Mouse (Mus musculus): Measurements from ENCODE around the gene Ncf4. TPM values are rescaled to one million over a fixed set of nuclear protein-coding genes. Genes with fewer than 3 reads are reported as not detected.
"Not testable (repeated sequence)": the region's sequence is repeated elsewhere in the genome, so short reads cannot be mapped to it uniquely, and the experiment has no call there.

The Ncf4 gene
- polyA plus RNA-seq, 1 experiment from 2014 or later: 1.5 TPM

DNA sequence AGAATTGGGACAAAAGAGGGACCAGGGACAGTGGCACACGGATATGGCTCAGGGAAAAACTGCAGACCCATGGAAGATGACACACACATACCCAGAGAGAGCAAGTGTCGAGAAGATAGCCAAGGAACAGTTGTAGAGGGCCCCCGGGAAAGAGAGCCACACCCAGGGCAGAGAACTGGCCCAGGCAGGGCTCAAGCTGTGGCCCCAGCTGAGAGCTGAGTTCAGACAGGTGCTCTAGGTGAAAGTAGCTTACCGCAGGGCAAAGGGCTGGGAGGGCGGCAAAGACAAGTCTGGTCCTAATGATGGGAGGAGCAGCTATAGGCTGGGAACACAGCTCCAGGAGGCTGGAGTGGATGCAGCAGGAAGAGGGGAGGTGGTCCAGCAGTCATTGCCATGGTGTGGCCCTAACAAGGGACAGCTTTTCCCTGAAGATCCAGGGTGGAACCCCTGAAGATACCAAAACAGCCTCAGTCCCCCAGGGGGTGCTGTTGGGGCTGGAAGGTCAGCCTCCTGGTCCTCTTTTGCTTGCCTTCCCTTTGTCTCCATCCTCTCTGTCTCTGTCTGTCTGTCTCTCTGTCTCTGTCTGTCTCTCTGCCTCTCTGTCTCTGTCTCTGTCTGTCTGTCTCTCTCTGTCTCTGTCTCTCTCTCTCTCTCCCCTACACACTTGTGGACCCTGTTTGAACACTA, 9.6 kb upstream of the Ncf4 start:
- Histone ChIP-seq H3K4me3 (no peak overlapping the region), H3K4me2 (no peak overlapping the region), H3K9ac (no peak overlapping the region), H3K4me1 (replicated peaks) (peaks cover 13% of the 10 kb centered on the region), H3K27me3 (peaks cover 17% of the 10 kb centered on the region), H3K27ac (no peak overlapping the region), H3K9me3 (no peaks in the 10 kb centered on the region), H3K36me3 (no peaks in the 10 kb centered on the region)
- WGBS: 80% methylated on average over 5 of the region's 5 CpGs
- no peak for ATAC-seq (ENCODE audit: low FRiP score)

DNA sequence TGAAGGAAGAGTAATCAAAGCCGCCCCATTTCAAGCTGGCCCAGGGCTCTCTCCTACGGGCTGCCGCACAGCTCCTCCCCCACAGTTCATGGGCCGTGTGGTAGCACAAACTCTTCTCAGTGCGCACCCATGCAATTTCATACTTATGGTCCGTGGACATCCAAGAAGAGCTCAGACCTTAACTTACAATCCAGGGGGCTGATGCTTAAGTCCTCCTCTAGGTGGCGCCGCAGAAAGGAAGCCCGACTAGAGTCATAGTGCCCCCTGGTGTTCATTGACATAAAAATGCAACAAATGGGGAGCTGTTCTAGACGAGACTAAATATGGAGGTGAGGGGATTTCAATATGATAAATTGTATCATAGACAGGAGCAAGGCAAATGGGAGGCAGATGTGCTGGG, 5.1 kb upstream of the Ncf4 start:
- WGBS: 28% methylated on average over 10 of the region's 10 CpGs
- Histone ChIP-seq H3K9me3 (no peaks in the 10 kb centered on the region), H3K4me3 (no peak overlapping the region), H3K27me3 (peaks cover 20% of the 10 kb centered on the region), H3K4me2 (no peak overlapping the region), H3K27ac (no peak overlapping the region), H3K36me3 (no peaks in the 10 kb centered on the region), H3K9ac (no peak overlapping the region), H3K4me1 (replicated peaks) (no peaks in the 10 kb centered on the region)
- ATAC-seq (ENCODE audit: low FRiP score): no peak

DNA sequence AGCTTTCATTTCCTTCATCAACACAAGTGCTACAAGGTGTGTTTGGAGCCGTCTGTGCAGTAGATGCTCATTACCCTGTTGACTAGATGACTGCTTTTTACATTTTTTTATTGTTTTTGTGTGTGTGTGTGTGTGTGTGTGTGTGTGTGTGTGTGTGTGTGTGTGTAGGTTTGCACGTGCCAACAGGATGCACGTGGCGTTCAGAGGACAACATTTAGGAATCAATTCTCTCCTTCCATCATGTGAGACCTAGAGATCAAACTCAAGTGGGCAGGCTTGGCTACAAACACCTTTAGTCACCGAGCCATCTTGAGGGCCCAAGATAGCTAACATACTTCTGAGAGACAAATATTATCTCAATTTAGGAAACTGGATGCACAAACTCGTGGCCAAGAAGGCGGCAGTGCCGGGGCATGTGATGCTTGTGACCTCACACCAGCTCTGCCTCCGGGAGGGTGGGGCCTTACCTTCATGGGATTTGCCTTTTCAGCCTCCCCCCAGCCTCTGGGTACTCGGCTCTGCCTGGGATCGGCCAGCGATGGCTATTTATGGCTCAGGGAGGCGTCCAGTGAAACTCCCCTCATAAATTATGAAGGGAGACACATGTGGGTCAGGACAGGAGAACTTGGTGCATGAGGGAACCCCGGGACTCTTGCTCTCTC, 4.5 kb upstream of the Ncf4 start:
- H3K9me3 ChIP-seq: no peaks in the 10 kb centered on the region
- H3K36me3 ChIP-seq: no peaks in the 10 kb centered on the region
- H3K4me2 ChIP-seq: no peak overlapping the region
- H3K27me3 ChIP-seq: peaks cover 15% of the 10 kb centered on the region
- H3K27ac ChIP-seq: no peak overlapping the region
- H3K4me1 ChIP-seq (replicated peaks): no peaks in the 10 kb centered on the region
- H3K4me3 ChIP-seq: no peak overlapping the region
- ATAC-seq (ENCODE audit: low FRiP score): no peak
- WGBS: 79% methylated on average over 14 of the region's 14 CpGs
- H3K9ac ChIP-seq: no peak overlapping the region

DNA sequence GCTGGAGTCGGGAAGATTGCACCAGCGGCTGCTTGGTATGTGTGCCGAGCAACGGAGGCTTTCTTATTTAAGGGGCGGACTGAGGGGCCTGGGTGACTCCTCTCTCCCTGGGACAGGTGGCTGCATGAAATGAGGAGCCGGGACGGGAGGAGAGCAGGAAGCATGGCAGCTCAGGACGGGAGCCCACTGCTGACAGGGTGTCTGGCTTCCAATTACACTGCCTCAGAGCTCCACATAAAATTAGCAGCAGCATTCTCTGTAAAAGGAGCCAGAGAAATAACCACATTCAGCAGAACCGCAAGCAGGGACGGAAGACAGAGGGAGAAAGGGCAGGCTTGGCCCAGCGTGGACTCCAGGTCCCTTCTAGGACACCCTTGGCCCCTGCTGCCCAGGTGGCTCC, 3.3 kb upstream of the Ncf4 start:
- H3K4me2 ChIP-seq: no peak overlapping the region
- no peaks in the 10 kb centered on the region for H3K36me3 ChIP-seq
- H3K27me3 ChIP-seq: peaks cover 19% of the 10 kb centered on the region
- 53% methylated on average over 11 of the region's 11 CpGs for WGBS
- no peak overlapping the region for H3K4me3 ChIP-seq
- H3K27ac ChIP-seq: no peak overlapping the region
- ATAC-seq (ENCODE audit: low FRiP score): no peak
- no peaks in the 10 kb centered on the region for H3K4me1 ChIP-seq (replicated peaks)
- H3K9me3 ChIP-seq: no peaks in the 10 kb centered on the region
- no peak overlapping the region for H3K9ac ChIP-seq

DNA sequence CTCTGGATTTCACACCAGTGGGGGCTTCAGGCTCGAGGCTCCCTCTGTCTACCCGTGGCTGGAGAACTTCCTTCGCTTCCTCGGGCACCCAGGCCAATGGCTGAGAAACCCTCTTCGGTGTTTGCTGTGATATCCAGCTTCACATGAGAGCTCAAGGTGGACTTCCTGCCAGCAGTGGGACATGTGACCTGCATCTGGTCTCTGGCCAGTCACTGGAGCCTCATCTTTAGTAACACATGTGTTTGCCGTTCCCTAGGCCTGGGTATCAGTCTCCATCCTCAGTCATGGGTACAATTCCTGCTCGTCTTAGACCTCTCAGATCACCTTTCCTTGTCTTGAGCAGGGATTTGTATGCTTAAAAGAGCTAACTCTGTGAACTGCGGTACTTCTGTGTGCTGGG, 1.5 kb upstream of the Ncf4 start:
- no peak overlapping the region for H3K9ac ChIP-seq
- H3K36me3 ChIP-seq: no peaks in the 10 kb centered on the region
- ATAC-seq (ENCODE audit: low FRiP score): no peak
- H3K4me1 ChIP-seq (replicated peaks): no peaks in the 10 kb centered on the region
- H3K4me3 ChIP-seq: no peak overlapping the region
- H3K9me3 ChIP-seq: no peaks in the 10 kb centered on the region
- peaks cover 16% of the 10 kb centered on the region for H3K27me3 ChIP-seq
- no peak overlapping the region for H3K4me2 ChIP-seq
- H3K27ac ChIP-seq: no peak overlapping the region
- 84% methylated on average over 8 of the region's 8 CpGs for WGBS

DNA sequence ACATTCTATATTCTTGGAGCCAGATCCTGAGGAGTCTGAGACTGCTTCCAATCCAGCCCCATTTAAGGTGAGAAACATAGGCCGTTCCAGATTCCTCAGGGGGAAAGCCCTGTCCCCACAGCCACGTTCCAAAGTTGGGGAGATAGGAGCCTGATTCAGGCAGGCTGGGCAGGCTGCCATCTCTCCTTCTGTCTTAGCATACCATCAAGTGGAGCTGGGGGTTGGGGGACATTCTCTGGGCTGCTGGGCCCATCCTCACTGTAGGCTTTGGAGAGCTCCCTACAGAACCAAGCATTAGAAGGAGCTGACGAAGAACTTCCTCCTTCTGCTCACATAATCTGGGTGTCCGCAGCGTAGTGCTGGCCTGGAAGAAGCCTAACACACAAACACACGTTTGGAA, 827 bp upstream of the Ncf4 start:
- no peak for ATAC-seq (ENCODE audit: low FRiP score)
- WGBS: 76% methylated on average over 6 of the region's 6 CpGs
- Histone ChIP-seq H3K9me3 (no peaks in the 10 kb centered on the region), H3K27me3 (peaks cover 15% of the 10 kb centered on the region; the same call in 1 of the 2 replicates), H3K9ac (no peak overlapping the region), H3K36me3 (no peaks in the 10 kb centered on the region), H3K4me1 (replicated peaks) (no peaks in the 10 kb centered on the region), H3K27ac (no peak overlapping the region), H3K4me3 (no peak overlapping the region), H3K4me2 (no peak overlapping the region)

DNA sequence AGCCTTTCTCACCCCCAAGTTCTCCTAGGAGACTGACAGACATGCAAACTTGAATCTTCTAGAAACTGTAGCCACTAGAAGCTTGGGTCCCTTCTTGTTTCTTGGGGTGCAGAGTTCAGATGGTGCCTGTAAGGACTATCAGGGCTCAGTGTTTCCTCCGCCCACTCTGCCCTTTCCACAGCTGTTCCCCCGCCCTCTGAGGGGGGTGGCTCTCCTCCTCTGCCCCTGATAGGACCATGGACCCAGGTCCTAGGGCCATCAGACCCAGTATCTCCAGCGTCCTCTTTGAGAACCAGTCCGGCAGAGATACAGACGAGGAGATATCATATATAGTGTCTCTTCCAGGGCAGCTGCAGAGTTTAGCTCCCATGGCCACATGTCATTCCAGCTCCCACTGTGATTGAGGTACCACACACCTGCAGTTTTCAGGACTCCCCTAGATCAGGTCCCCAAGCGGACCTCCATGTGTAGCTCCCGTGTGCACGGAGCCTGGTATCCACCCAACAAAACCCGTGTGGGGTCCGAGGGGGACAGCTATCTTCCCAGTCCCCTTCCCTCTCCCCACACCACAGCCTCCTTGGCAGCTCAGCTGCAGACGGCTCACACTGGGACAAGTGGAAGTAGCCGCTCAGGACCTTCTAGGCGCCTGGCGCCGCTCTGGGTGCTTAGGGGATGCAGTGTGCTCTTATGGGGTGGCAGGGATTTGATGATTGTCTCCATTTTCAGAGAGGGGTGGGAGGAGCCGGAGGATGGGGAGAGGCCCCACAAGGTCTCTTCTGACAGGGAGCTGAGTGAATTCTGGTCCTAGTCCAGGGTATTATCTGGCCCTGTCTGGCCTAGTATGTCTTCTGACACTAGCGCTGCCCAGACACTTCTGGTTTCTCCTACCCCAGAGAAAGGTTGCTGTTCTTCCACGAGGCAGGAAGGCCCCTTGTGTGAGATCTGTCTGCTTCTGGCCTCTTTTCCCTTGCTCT, 1.8 kb downstream of the Ncf4 start:
- Histone ChIP-seq H3K4me3 (no peak overlapping the region), H3K9me3 (no peaks in the 10 kb centered on the region), H3K4me1 (replicated peaks) (no peaks in the 10 kb centered on the region), H3K4me2 (no peak overlapping the region), H3K27me3 (peaks cover 9% of the 10 kb centered on the region; the same call in 1 of the 2 replicates), H3K9ac (no peak overlapping the region), H3K36me3 (no peaks in the 10 kb centered on the region), H3K27ac (no peak overlapping the region)
- 83% methylated on average over 18 of the region's 18 CpGs for WGBS
- ATAC-seq (ENCODE audit: low FRiP score): no peak

DNA sequence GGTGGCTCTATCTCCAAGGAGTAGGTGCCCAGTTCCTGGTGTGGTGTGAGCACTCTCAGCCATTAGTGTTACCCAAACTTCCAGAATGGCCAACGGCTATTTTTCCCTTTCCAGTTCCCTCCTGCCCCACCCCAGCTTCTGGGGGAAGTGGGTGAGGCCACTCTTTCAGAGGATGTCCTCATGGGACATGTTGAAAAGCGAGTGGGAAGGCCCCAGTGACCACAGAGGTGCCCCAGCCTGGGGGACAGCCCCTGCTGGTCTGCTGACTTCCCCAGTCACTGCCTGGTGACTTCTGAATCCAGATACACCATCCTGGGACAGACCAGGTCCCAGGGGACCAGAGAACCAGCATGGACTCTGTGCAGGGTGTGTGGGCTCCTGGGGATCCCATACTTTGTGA, 3.1 kb downstream of the Ncf4 start:
- Histone ChIP-seq H3K27ac (no peak overlapping the region), H3K9me3 (no peaks in the 10 kb centered on the region), H3K27me3 (peaks cover 9% of the 10 kb centered on the region; the same call in 1 of the 2 replicates), H3K4me1 (replicated peaks) (no peaks in the 10 kb centered on the region), H3K9ac (no peak overlapping the region), H3K36me3 (no peaks in the 10 kb centered on the region), H3K4me2 (no peak overlapping the region), H3K4me3 (no peak overlapping the region)
- ATAC-seq (ENCODE audit: low FRiP score): no peak
- WGBS: 58% methylated on average over 2 of the region's 2 CpGs

DNA sequence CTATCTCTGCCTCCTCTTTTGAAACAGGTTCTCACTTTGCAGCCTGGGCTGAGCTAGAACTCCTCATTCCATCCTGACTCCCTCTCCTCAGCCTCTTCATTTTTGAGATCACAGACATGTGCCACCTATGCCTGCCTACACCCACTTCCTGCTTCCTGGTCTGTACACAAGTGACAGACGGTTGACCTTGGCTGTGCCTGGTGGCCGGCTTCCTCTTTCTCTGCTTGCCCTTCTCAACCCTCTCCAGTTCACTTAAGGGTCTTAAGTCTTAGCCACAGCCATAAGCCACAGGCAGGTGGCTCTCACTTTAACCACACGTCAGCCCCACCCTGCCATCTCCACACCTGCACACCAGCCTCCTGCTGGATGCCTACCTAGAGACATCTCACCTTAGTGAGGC, 3.8 kb downstream of the Ncf4 start:
- no peak overlapping the region for H3K4me2 ChIP-seq
- no peaks in the 10 kb centered on the region for H3K4me1 ChIP-seq (replicated peaks)
- no peaks in the 10 kb centered on the region for H3K9me3 ChIP-seq
- H3K9ac ChIP-seq: no peak overlapping the region
- WGBS: 78% methylated on average over 3 of the region's 3 CpGs
- H3K36me3 ChIP-seq: no peaks in the 10 kb centered on the region
- peaks cover 10% of the 10 kb centered on the region; the same call in 1 of the 2 replicates for H3K27me3 ChIP-seq
- H3K4me3 ChIP-seq: no peak overlapping the region
- no peak overlapping the region for H3K27ac ChIP-seq
- ATAC-seq (ENCODE audit: low FRiP score): no peak

DNA sequence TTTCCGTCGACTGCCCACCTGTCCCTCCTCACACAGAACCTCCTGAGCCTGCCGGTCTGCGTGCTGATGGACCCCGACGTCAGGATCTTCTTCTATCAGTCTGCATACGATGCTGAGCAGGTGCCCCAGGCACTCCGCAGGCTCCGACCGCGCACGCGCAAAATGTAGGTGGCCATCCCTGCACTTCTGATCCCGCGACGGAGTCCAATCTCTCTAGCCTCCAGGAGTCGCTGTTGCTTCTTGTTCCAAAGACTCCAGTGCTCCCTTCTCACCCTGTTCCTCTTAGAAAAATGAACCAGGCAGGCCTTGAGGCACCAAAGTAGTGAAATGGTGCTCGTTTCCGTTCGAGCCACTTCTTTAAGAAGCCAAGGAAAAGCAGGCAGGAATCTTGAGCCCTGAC, 10.2 kb downstream of the Ncf4 start:
- 27% methylated on average over 20 of the region's 20 CpGs for WGBS
- H3K4me1 ChIP-seq (replicated peaks): no peaks in the 10 kb centered on the region
- H3K36me3 ChIP-seq: no peaks in the 10 kb centered on the region
- 0 out of 2 replicates have a peak overlapping the region, but pooled peaks have one; percentile 27 for H3K4me2 ChIP-seq
- H3K27ac ChIP-seq: no peak overlapping the region
- H3K9ac ChIP-seq: no peak overlapping the region
- ATAC-seq (ENCODE audit: low FRiP score): no peak
- H3K9me3 ChIP-seq: no peaks in the 10 kb centered on the region
- H3K27me3 ChIP-seq: peaks cover 22% of the 10 kb centered on the region
- no peak overlapping the region for H3K4me3 ChIP-seq

DNA sequence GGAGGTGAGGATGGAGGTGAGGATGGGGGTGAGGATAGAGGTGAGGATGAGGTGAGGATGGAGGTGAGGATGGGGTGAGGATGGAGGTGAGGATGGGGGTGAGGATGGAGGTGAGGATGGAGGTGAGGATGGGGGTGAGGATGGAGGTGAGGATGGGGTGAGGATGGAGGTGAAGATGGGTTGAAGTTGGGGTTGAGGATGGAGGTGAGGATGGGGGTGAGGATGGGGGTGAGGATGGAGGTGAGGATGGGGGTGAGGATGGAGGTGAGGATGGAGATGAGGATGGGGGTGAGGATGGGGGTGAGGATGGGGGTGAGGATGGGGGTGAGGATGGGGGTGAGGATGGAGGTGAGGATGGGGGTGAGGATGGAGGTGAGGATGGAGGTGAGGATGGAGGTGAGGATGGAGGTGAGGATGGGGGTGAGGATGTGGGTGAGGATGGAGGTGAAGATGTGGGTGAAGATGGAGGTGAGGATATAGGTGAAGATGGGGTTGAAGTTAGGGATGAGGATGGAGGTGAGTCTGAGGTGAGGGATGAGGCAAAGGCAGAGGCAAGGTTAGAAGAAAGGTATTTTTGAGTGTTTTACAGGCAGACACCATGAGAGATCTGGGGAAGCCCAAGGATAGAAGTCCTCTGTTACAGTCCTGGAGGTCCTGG, 12.1 kb downstream of the Ncf4 start:
- H3K9ac ChIP-seq; H3K9me3 ChIP-seq; H3K4me2 ChIP-seq; ATAC-seq (ENCODE audit: low FRiP score); H3K27ac ChIP-seq; H3K4me1 ChIP-seq (replicated peaks); H3K4me3 ChIP-seq; H3K36me3 ChIP-seq: not testable (repeated sequence)
- H3K27me3 ChIP-seq: peaks cover 22% of the 10 kb centered on the region
